Mouse (Mus musculus): ENCODE results near the gene Ppp1r2. TPM values are rescaled to one million over a fixed set of nuclear protein-coding genes. Genes with fewer than 3 reads are reported as not detected.
"Not testable (repeated sequence)": the region's sequence is repeated elsewhere in the genome, so short reads cannot be mapped to it uniquely, and the experiment has no call there.

Ppp1r2 gene
- total and polyA plus RNA-seq, 3 experiments, result 33.8 to 75.4 (median 62.4) TPM

- Histone ChIP-seq H3K4me3 (replicated peaks in 1 of 3; ENCODE audit: low read depth in 2 of 3, low read length in 2 of 3, poor library complexity in 1 of 3) (no peak overlapping the region), H3K4me2 (ENCODE audit: insufficient read depth, low read depth, poor library complexity, severe bottlenecking) (no peak overlapping the region), H3K27ac (ENCODE audit: insufficient read depth, low read depth) (no peak overlapping the region), H3K79me2 (replicated peaks; ENCODE audit: control insufficient read depth, extremely low read depth, insufficient read depth, poor library complexity, severe bottlenecking) (no peaks in the 10 kb centered on the region), H3K4me1 (ENCODE audit: control insufficient read depth in 1 of 2, insufficient read depth in 2 of 2) (peaks cover 0 to 8% of the 10 kb centered on the region in 2 experiments; a peak in 2 of 4 replicates), H3K9ac (ENCODE audit: insufficient read depth, low read depth) (no peak overlapping the region), H3K27me3 (replicated peaks) (no peaks in the 10 kb centered on the region), H3K9me3 (replicated peaks; ENCODE audit: low read length) (peaks cover 3% of the 10 kb centered on the region), H3K36me3 (replicated peaks in 1 of 2; ENCODE audit: control insufficient read depth in 1 of 2, insufficient read depth in 1 of 2, low read length in 1 of 2) (no peaks in the 10 kb centered on the region)
- in situ Hi-C loops (cut with MboI; ENCODE audit: low pct_ligation_motif_present, low pct_unique_long_range_greater_than_20kb, low sequenced_read_pairs) (no loop called here), dilution Hi-C loops (cut with MboI; ENCODE audit: extremely low pct_ligation_motif_present, extremely low pct_unique_long_range_greater_than_20kb, low sequenced_read_pairs) (no loop called here)
- DNase-seq (ENCODE audit: extremely low read depth), result no peak
- TF ChIP-seq USF1 (IDR thresholded peaks at IDR 0.05; ENCODE audit: low read depth, low read length), result no peak
- TF ChIP-seq SMC3 (IDR thresholded peaks at IDR 0.05; ENCODE audit: low read depth, low read length), result no peak
- no peak for TF ChIP-seq SIN3A (IDR thresholded peaks at IDR 0.05; ENCODE audit: low read length)
- no peak for TF ChIP-seq NELFE (IDR thresholded peaks at IDR 0.05; ENCODE audit: low read depth, low read length)
- TF ChIP-seq ZC3H11A (IDR thresholded peaks at IDR 0.05; ENCODE audit: low read depth, low read length), result no peak
- no peak for TF ChIP-seq BHLHE40 (IDR thresholded peaks at IDR 0.05; ENCODE audit: low read depth, low read length)
- no peak for TF ChIP-seq POLR2AphosphoS2 (IDR thresholded peaks at IDR 0.05; ENCODE audit: low read depth, low read length)
- TF ChIP-seq RCOR1 (conservative IDR thresholded peaks at IDR 0.05; ENCODE audit: low read depth, low read length), result no peak
- TF ChIP-seq CHD2 (IDR thresholded peaks at IDR 0.05; ENCODE audit: low read length), result no peak
- no peak for TF ChIP-seq IRF4 (IDR thresholded peaks at IDR 0.05; ENCODE audit: low read depth, low read length)
- no peak for TF ChIP-seq MAX (IDR thresholded peaks at IDR 0.05; ENCODE audit: low read length)
- TF ChIP-seq EP300 (IDR thresholded peaks at IDR 0.05; ENCODE audit: low read length), result no peak
- no peak for TF ChIP-seq TCF12 (IDR thresholded peaks at IDR 0.05; ENCODE audit: low read depth, low read length)
- no peak for TF ChIP-seq UBTF (IDR thresholded peaks at IDR 0.05; ENCODE audit: low read depth, low read length)
- no peak for TF ChIP-seq ZKSCAN1 (IDR thresholded peaks at IDR 0.05; ENCODE audit: borderline replicate concordance, low read depth, low read length)
Observed at GRCm38 (mm10) chr16:31319316-31319715, 44.2 kb upstream of the Ppp1r2 start.

DNA sequence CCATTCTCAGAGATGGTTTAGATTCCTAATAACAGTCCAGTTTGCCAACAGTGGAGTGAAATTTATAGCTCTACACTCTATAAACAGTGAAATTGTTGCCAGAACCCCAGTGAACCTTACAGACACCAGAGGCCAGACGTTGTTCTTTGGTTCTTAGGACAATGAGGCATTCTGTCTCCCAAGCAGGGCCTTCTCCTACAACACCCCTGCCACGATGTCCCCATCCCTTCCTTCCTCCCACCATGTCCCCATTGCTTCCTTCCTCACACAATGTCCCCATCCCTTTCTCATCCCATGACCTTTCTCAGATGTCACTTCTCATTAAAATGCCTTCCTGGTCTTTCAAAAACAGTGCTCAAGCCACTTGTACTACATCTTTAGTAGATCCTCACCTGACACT is 43.3 kb upstream of the Ppp1r2 start:
- peaks cover 0 to 8% of the 10 kb centered on the region in 2 experiments; a peak in 2 of 4 replicates for H3K4me1 ChIP-seq (ENCODE audit: control insufficient read depth in 1 of 2, insufficient read depth in 2 of 2)
- dilution Hi-C loops (cut with MboI; ENCODE audit: extremely low pct_ligation_motif_present, extremely low pct_unique_long_range_greater_than_20kb, low sequenced_read_pairs), result no loop called here
- TF ChIP-seq ZMIZ1 (IDR thresholded peaks at IDR 0.05; ENCODE audit: low read depth, low read length) (no peak), MXI1 (IDR thresholded peaks at IDR 0.05; ENCODE audit: low read depth, low read length) (no peak), JUND (conservative IDR thresholded peaks at IDR 0.05; ENCODE audit: low read depth, low read length) (no peak), MYC (IDR thresholded peaks at IDR 0.05; ENCODE audit: low read depth, low read length) (no peak), HCFC1 (IDR thresholded peaks at IDR 0.05; ENCODE audit: low read depth, low read length) (no peak), SIN3A (IDR thresholded peaks at IDR 0.05; ENCODE audit: low read length) (no peak), RCOR1 (conservative IDR thresholded peaks at IDR 0.05; ENCODE audit: low read depth, low read length) (no peak), MAX (IDR thresholded peaks at IDR 0.05; ENCODE audit: low read length) (no peak), MAZ (IDR thresholded peaks at IDR 0.05; ENCODE audit: low read depth, low read length) (no peak), JUN (IDR thresholded peaks at IDR 0.05; ENCODE audit: insufficient read depth, low read depth, low read length) (no peak), POLR2AphosphoS2 (IDR thresholded peaks at IDR 0.05; ENCODE audit: low read depth, low read length) (no peak), USF1 (IDR thresholded peaks at IDR 0.05; ENCODE audit: low read depth, low read length) (no peak), E2F4 (IDR thresholded peaks at IDR 0.05; ENCODE audit: insufficient replicate concordance, low read depth, low read length) (no peak), CHD2 (IDR thresholded peaks at IDR 0.05; ENCODE audit: low read length) (no peak)
- H3K4me2 ChIP-seq (ENCODE audit: insufficient read depth, low read depth, poor library complexity, severe bottlenecking), result no peak overlapping the region
- no peaks in the 10 kb centered on the region for H3K79me2 ChIP-seq (replicated peaks; ENCODE audit: control insufficient read depth, extremely low read depth, insufficient read depth, poor library complexity, severe bottlenecking)
- no peaks in the 10 kb centered on the region for H3K27me3 ChIP-seq (replicated peaks)
- in situ Hi-C loops (cut with MboI; ENCODE audit: low pct_ligation_motif_present, low pct_unique_long_range_greater_than_20kb, low sequenced_read_pairs), result no loop called here
- no peaks in the 10 kb centered on the region for H3K36me3 ChIP-seq (replicated peaks in 1 of 2; ENCODE audit: control insufficient read depth in 1 of 2, insufficient read depth in 1 of 2, low read length in 1 of 2)
- no peak overlapping the region for H3K9ac ChIP-seq (ENCODE audit: insufficient read depth, low read depth)
- H3K4me3 ChIP-seq (replicated peaks in 1 of 3; ENCODE audit: low read depth in 2 of 3, low read length in 2 of 3, poor library complexity in 1 of 3), result no peak overlapping the region
- DNase-seq (ENCODE audit: extremely low read depth), result no peak
- peaks cover 3% of the 10 kb centered on the region for H3K9me3 ChIP-seq (replicated peaks; ENCODE audit: low read length)
- no peak overlapping the region for H3K27ac ChIP-seq (ENCODE audit: insufficient read depth, low read depth)

- H3K9ac ChIP-seq (ENCODE audit: insufficient read depth, low read depth); DNase-seq (ENCODE audit: extremely low read depth); H3K27me3 ChIP-seq (replicated peaks); in situ Hi-C loops (cut with MboI; ENCODE audit: low pct_ligation_motif_present, low pct_unique_long_range_greater_than_20kb, low sequenced_read_pairs); H3K4me1 ChIP-seq (ENCODE audit: control insufficient read depth in 1 of 2, insufficient read depth in 2 of 2); H3K9me3 ChIP-seq (replicated peaks; ENCODE audit: low read length); H3K27ac ChIP-seq (ENCODE audit: insufficient read depth, low read depth); H3K4me3 ChIP-seq (replicated peaks in 1 of 3; ENCODE audit: low read depth in 2 of 3, low read length in 2 of 3, poor library complexity in 1 of 3); H3K36me3 ChIP-seq (replicated peaks in 1 of 2; ENCODE audit: control insufficient read depth in 1 of 2, insufficient read depth in 1 of 2, low read length in 1 of 2); dilution Hi-C loops (cut with MboI; ENCODE audit: extremely low pct_ligation_motif_present, extremely low pct_unique_long_range_greater_than_20kb, low sequenced_read_pairs); H3K79me2 ChIP-seq (replicated peaks; ENCODE audit: control insufficient read depth, extremely low read depth, insufficient read depth, poor library complexity, severe bottlenecking); H3K4me2 ChIP-seq (ENCODE audit: insufficient read depth, low read depth, poor library complexity, severe bottlenecking): not testable (repeated sequence)
Observed at GRCm38 (mm10) chr16:31316246-31317143, 41.4 kb upstream of the Ppp1r2 start.

All from CH12.LX (cell line).